Mouse (Mus musculus): Measurements from ENCODE around the gene Sp9. TPM values are rescaled to one million over a fixed set of nuclear protein-coding genes. Genes with fewer than 3 reads are reported as not detected.

Gene Sp9
- polyA plus RNA-seq, 1 experiment from 2014 or later, result not detected

GRCm38 (mm10) chr2:73295023-73295422, 23.3 kb downstream of the Sp9 start:
- no peak overlapping the region for H3K27ac ChIP-seq (ENCODE audit: low read length)
- no peak overlapping the region for H3K4me3 ChIP-seq (ENCODE audit: low read depth, low read length)
- no peaks in the 10 kb centered on the region for H3K27me3 ChIP-seq (ENCODE audit: control insufficient read depth, insufficient read depth, low read depth, low read length)
- H3K9ac ChIP-seq (ENCODE audit: low read depth, low read length), result no peak overlapping the region
- WGBS (ENCODE audit: insufficient replicate concordance), result 42% methylated on average over 7 of the region's 7 CpGs
- no peaks in the 10 kb centered on the region for H3K9me3 ChIP-seq (replicated peaks; ENCODE audit: control insufficient read depth, low read length)
- peak; percentile 47; the same call in 1 of the 2 replicates for ATAC-seq (ENCODE audit: low read depth)
- H3K4me2 ChIP-seq (ENCODE audit: low read depth, low read length), result no peak overlapping the region
- H3K36me3 ChIP-seq (ENCODE audit: control insufficient read depth, insufficient read depth), result peaks cover 20% of the 10 kb centered on the region; the same call in 1 of the 2 replicates
- H3K4me1 ChIP-seq (ENCODE audit: control insufficient read depth, low read depth, low read length), result peaks cover 6% of the 10 kb centered on the region

- peaks cover 24% of the 10 kb centered on the region for H3K36me3 ChIP-seq (ENCODE audit: control insufficient read depth, insufficient read depth)
- 66% methylated on average over 7 of the region's 7 CpGs for whole genome bisulfite sequencing (ENCODE audit: insufficient replicate concordance)
Observed at GRCm38 (mm10) chr2:73298154-73298553, 26.4 kb downstream of the Sp9 start.

GRCm38 (mm10) chr2:73298841-73299240, 27.1 kb downstream of the Sp9 start:
- WGBS (ENCODE audit: insufficient replicate concordance), result 66% methylated on average over 3 of the region's 3 CpGs
- Histone ChIP-seq H3K9me3 (replicated peaks; ENCODE audit: control insufficient read depth, low read length) (no peaks in the 10 kb centered on the region), H3K4me1 (ENCODE audit: control insufficient read depth, low read depth, low read length) (peaks cover 21% of the 10 kb centered on the region), H3K27me3 (ENCODE audit: control insufficient read depth, insufficient read depth, low read depth, low read length) (no peaks in the 10 kb centered on the region), H3K4me3 (ENCODE audit: low read depth, low read length) (no peak overlapping the region), H3K36me3 (ENCODE audit: control insufficient read depth, insufficient read depth) (peaks cover 24% of the 10 kb centered on the region), H3K27ac (ENCODE audit: low read length) (no peak overlapping the region), H3K9ac (ENCODE audit: low read depth, low read length) (no peak overlapping the region), H3K4me2 (ENCODE audit: low read depth, low read length) (no peak overlapping the region)
- ATAC-seq (ENCODE audit: low read depth), result no peak

More at GRCm38 (mm10) chr2:73298154-73298553, 26.4 kb downstream of the Sp9 start:
- Histone ChIP-seq H3K4me2 (ENCODE audit: low read depth, low read length) (no peak overlapping the region), H3K27ac (ENCODE audit: low read length) (no peak overlapping the region), H3K4me1 (ENCODE audit: control insufficient read depth, low read depth, low read length) (peaks cover 21% of the 10 kb centered on the region), H3K4me3 (ENCODE audit: low read depth, low read length) (no peak overlapping the region), H3K9me3 (replicated peaks; ENCODE audit: control insufficient read depth, low read length) (no peaks in the 10 kb centered on the region), H3K9ac (ENCODE audit: low read depth, low read length) (no peak overlapping the region), H3K27me3 (ENCODE audit: control insufficient read depth, insufficient read depth, low read depth, low read length) (no peaks in the 10 kb centered on the region)
- ATAC-seq (ENCODE audit: low read depth), result peak; percentile 12; the same call in 1 of the 2 replicates

- Histone ChIP-seq H3K4me1 (ENCODE audit: control insufficient read depth, low read depth, low read length) (peaks cover 15% of the 10 kb centered on the region), H3K4me3 (ENCODE audit: low read depth, low read length) (0 out of 2 replicates have a peak overlapping the region, but pooled peaks have one; percentile 6), H3K27me3 (ENCODE audit: control insufficient read depth, insufficient read depth, low read depth, low read length) (no peaks in the 10 kb centered on the region), H3K4me2 (ENCODE audit: low read depth, low read length) (peak overlapping the region; percentile 41), H3K9ac (ENCODE audit: low read depth, low read length) (no peak overlapping the region), H3K9me3 (replicated peaks; ENCODE audit: control insufficient read depth, low read length) (no peaks in the 10 kb centered on the region), H3K27ac (ENCODE audit: low read length) (peak overlapping the region; percentile 82), H3K36me3 (ENCODE audit: control insufficient read depth, insufficient read depth) (peaks cover 35% of the 10 kb centered on the region)
- ATAC-seq (ENCODE audit: low read depth), result peak; percentile 94
- 16% methylated on average over 1 of the region's 1 CpGs for WGBS (ENCODE audit: insufficient replicate concordance)
Observed at GRCm38 (mm10) chr2:73301979-73302378, 30.3 kb downstream of the Sp9 start.

GRCm38 (mm10) chr2:73302722-73303121, 31.0 kb downstream of the Sp9 start:
- WGBS (ENCODE audit: insufficient replicate concordance), result 72% methylated on average over 9 of the region's 9 CpGs
- Histone ChIP-seq H3K36me3 (ENCODE audit: control insufficient read depth, insufficient read depth) (peaks cover 38% of the 10 kb centered on the region), H3K4me3 (ENCODE audit: low read depth, low read length) (no peak overlapping the region), H3K27me3 (ENCODE audit: control insufficient read depth, insufficient read depth, low read depth, low read length) (no peaks in the 10 kb centered on the region), H3K4me2 (ENCODE audit: low read depth, low read length) (no peak overlapping the region), H3K9ac (ENCODE audit: low read depth, low read length) (0 out of 2 replicates have a peak overlapping the region, but pooled peaks have one; percentile 11), H3K9me3 (replicated peaks; ENCODE audit: control insufficient read depth, low read length) (no peaks in the 10 kb centered on the region), H3K27ac (ENCODE audit: low read length) (peak overlapping the region; percentile 82), H3K4me1 (ENCODE audit: control insufficient read depth, low read depth, low read length) (peaks cover 15% of the 10 kb centered on the region)
- no peak for ATAC-seq (ENCODE audit: low read depth)

- no peak for ATAC-seq (ENCODE audit: low read depth)
- no peak overlapping the region for H3K27ac ChIP-seq (ENCODE audit: low read length)
- 87% methylated on average over 5 of the region's 5 CpGs for WGBS (ENCODE audit: insufficient replicate concordance)
Observed at GRCm38 (mm10) chr2:73304506-73304905, 32.8 kb downstream of the Sp9 start.

GRCm38 (mm10) chr2:73306006-73306405, 34.3 kb downstream of the Sp9 start:
- WGBS (ENCODE audit: insufficient replicate concordance), result 90% methylated on average over 7 of the region's 7 CpGs
- Histone ChIP-seq H3K27me3 (ENCODE audit: control insufficient read depth, insufficient read depth, low read depth, low read length) (no peaks in the 10 kb centered on the region), H3K9me3 (replicated peaks; ENCODE audit: control insufficient read depth, low read length) (no peaks in the 10 kb centered on the region), H3K36me3 (ENCODE audit: control insufficient read depth, insufficient read depth) (peaks cover 52% of the 10 kb centered on the region), H3K4me1 (ENCODE audit: control insufficient read depth, low read depth, low read length) (peaks cover 17% of the 10 kb centered on the region), H3K9ac (ENCODE audit: low read depth, low read length) (no peak overlapping the region), H3K27ac (ENCODE audit: low read length) (no peak overlapping the region), H3K4me3 (ENCODE audit: low read depth, low read length) (no peak overlapping the region), H3K4me2 (ENCODE audit: low read depth, low read length) (no peak overlapping the region)
- ATAC-seq (ENCODE audit: low read depth), result no peak

More at GRCm38 (mm10) chr2:73304506-73304905, 32.8 kb downstream of the Sp9 start:
- Histone ChIP-seq H3K4me1 (ENCODE audit: control insufficient read depth, low read depth, low read length) (peaks cover 15% of the 10 kb centered on the region), H3K4me2 (ENCODE audit: low read depth, low read length) (no peak overlapping the region), H3K36me3 (ENCODE audit: control insufficient read depth, insufficient read depth) (peaks cover 48% of the 10 kb centered on the region), H3K9me3 (replicated peaks; ENCODE audit: control insufficient read depth, low read length) (no peaks in the 10 kb centered on the region), H3K4me3 (ENCODE audit: low read depth, low read length) (no peak overlapping the region), H3K27me3 (ENCODE audit: control insufficient read depth, insufficient read depth, low read depth, low read length) (no peaks in the 10 kb centered on the region), H3K9ac (ENCODE audit: low read depth, low read length) (no peak overlapping the region)

- peak within 1 kb of the TSS; percentile 92 for H3K9ac ChIP-seq (ENCODE audit: low read depth, low read length)
- ATAC-seq (ENCODE audit: low read depth), result peak; percentile 93
- H3K4me1 ChIP-seq (ENCODE audit: control insufficient read depth, low read depth, low read length), result peaks cover 14% of the 10 kb centered on the region
- no peaks in the 10 kb centered on the region for H3K27me3 ChIP-seq (ENCODE audit: control insufficient read depth, insufficient read depth, low read depth, low read length)
- H3K4me2 ChIP-seq (ENCODE audit: low read depth, low read length), result peak within 1 kb of the TSS; percentile 71
- WGBS (ENCODE audit: insufficient replicate concordance), result under 1% methylated on average over 64 of the region's 64 CpGs
- H3K9me3 ChIP-seq (replicated peaks; ENCODE audit: control insufficient read depth, low read length), result no peaks in the 10 kb centered on the region
- H3K27ac ChIP-seq (ENCODE audit: low read length), result peak within 1 kb of the TSS; percentile 93
- H3K4me3 ChIP-seq (ENCODE audit: low read depth, low read length), result peak within 1 kb of the TSS; percentile 94
- H3K36me3 ChIP-seq (ENCODE audit: control insufficient read depth, insufficient read depth), result peaks cover 25% of the 10 kb centered on the region
Observed at GRCm38 (mm10) chr2:73312152-73313116, 40.7 kb downstream of the Sp9 start, which contains the start of the genes Scrn3 and Cir1. TSS of gene Scrn3 (plus strand) at chr2:73312601. TSS of gene Cir1 (minus strand) at chr2:73312701.

- Histone ChIP-seq H3K9ac (ENCODE audit: low read depth, low read length) (peak overlapping the region; percentile 92), H3K9me3 (replicated peaks; ENCODE audit: control insufficient read depth, low read length) (no peaks in the 10 kb centered on the region), H3K36me3 (ENCODE audit: control insufficient read depth, insufficient read depth) (peaks cover 22% of the 10 kb centered on the region), H3K4me2 (ENCODE audit: low read depth, low read length) (peak overlapping the region; percentile 57), H3K4me1 (ENCODE audit: control insufficient read depth, low read depth, low read length) (peaks cover 14% of the 10 kb centered on the region), H3K27me3 (ENCODE audit: control insufficient read depth, insufficient read depth, low read depth, low read length) (no peaks in the 10 kb centered on the region), H3K4me3 (ENCODE audit: low read depth, low read length) (peak overlapping the region; percentile 94), H3K27ac (ENCODE audit: low read length) (peak overlapping the region; percentile 93)
- WGBS (ENCODE audit: insufficient replicate concordance), result 8% methylated on average over 14 of the region's 14 CpGs
- ATAC-seq (ENCODE audit: low read depth), result peak; percentile 44
Observed at GRCm38 (mm10) chr2:73313117-73313501, 41.4 kb downstream of the Sp9 start.
